Mouse (Mus musculus) MEL (cell line): ENCODE measurements around the gene Hpgds.

Experiments
- BHLHE40 ChIP-seq: IDR thresholded peaks from 2 replicates; pipeline ENCODE4 v1.6.1; 2012; ENCODE audit warnings: low read depth, mild to moderate bottlenecking, inconsistent platforms, low read length, improper control_type of control experiment, borderline replicate concordance
- CHD1 ChIP-seq: IDR thresholded peaks from 2 replicates; pipeline ENCODE4 v1.6.1; 2012; ENCODE audit warnings: low read depth, mild to moderate bottlenecking, inconsistent platforms, low read length, improper control_type of control experiment
- CTCF ChIP-seq, 3 experiments: IDR thresholded peaks in 2 of 3; conservative IDR thresholded peaks in 1 of 3; 2 replicates each; pipeline ENCODE4 v1.5.1; 2011 to 2012; ENCODE audit warnings: low read length in 3 of 3, low read depth in 2 of 3, mild to moderate bottlenecking in 2 of 3, improper control_type of control experiment in 1 of 3, inconsistent platforms in 1 of 3, mixed read lengths in 1 of 3, moderate library complexity in 1 of 3; ENCODE audit not compliant: control insufficient read depth in 1 of 3, insufficient read depth in 1 of 3, poor library complexity in 1 of 3, severe bottlenecking in 1 of 3
- ELF1 ChIP-seq: IDR thresholded peaks from 2 replicates; pipeline ENCODE4 v1.6.1; 2014; ENCODE audit warnings: low read depth, mild to moderate bottlenecking, inconsistent platforms, low read length, improper control_type of control experiment, moderate library complexity
- EP300 ChIP-seq, 2 experiments: IDR thresholded peaks; 2 replicates each; pipeline ENCODE4 v1.6.1; 2011; ENCODE audit warnings: improper control_type of control experiment in 2 of 2, low read length in 2 of 2, low read depth in 1 of 2, mild to moderate bottlenecking in 1 of 2
- GABPA ChIP-seq: IDR thresholded peaks from 2 replicates; pipeline ENCODE4 v1.6.1; 2012; ENCODE audit warnings: low read depth, mild to moderate bottlenecking, inconsistent platforms, low read length, improper control_type of control experiment, moderate library complexity
- POLR2A ChIP-seq, 2 experiments: IDR thresholded peaks; 2 replicates each; pipeline ENCODE4 v1.6.1; 2011 to 2012; ENCODE audit warnings: low read length in 2 of 2, mild to moderate bottlenecking in 2 of 2, control low read depth in 1 of 2, improper control_type of control experiment in 1 of 2, low read depth in 1 of 2, moderate library complexity in 1 of 2; ENCODE audit not compliant: control insufficient read depth in 1 of 2, insufficient read depth in 1 of 2, poor library complexity in 1 of 2
- TAL1 ChIP-seq: IDR thresholded peaks from 2 replicates; pipeline ENCODE4 v1.6.1; 2012; ENCODE audit warnings: mild to moderate bottlenecking, inconsistent platforms, low read length, moderate library complexity, mixed read lengths
- TBP ChIP-seq: IDR thresholded peaks from 2 replicates; pipeline ENCODE4 v1.8.0; 2011; ENCODE audit warnings: low read depth, low read length, improper control_type of control experiment

GRCm38 (mm10) chr6:65138243-65138642, 6.5 kb downstream of the Hpgds start:
- TF ChIP-seq CTCF (IDR thresholded peaks at IDR 0.05 in 2 of 3, conservative IDR thresholded peaks at IDR 0.05 in 1 of 3; ENCODE audit: control insufficient read depth in 1 of 3, insufficient read depth in 1 of 3, low read depth in 2 of 3, low read length in 3 of 3, poor library complexity in 1 of 3, severe bottlenecking in 1 of 3) (no peak), EP300 (IDR thresholded peaks at IDR 0.05; ENCODE audit: low read depth in 1 of 2, low read length in 2 of 2) (no peak), BHLHE40 (no peak), POLR2A (IDR thresholded peaks at IDR 0.05; ENCODE audit: control insufficient read depth in 1 of 2, insufficient read depth in 1 of 2, low read depth in 1 of 2, low read length in 2 of 2, poor library complexity in 1 of 2) (no peak), CHD1 (no peak), TAL1 (no peak), GABPA (no peak), ELF1 (no peak), TBP (no peak)
